Mouse (Mus musculus) limb, embryonic 10.5 days (tissue): ENCODE results near the gene Frmd5. TPM values are rescaled to one million over a fixed set of nuclear protein-coding genes. Genes with fewer than 3 reads are reported as not detected.

Experiments used
- DNase-seq: peaks from one replicate; pipeline ENCODE4 v3.0.0-alpha.2; 2017; ENCODE audit warnings: low spot score
- H3K27ac ChIP-seq: fragments of 300-500 bp; sonication (generic); 2 replicates; pipeline ENCODE4 v1.5.1; 2016; ENCODE audit warnings: mild to moderate bottlenecking
- H3K27me3 ChIP-seq: fragments of 300-500 bp; sonication (generic); 2 replicates; pipeline ENCODE4 v1.6.1; 2016; ENCODE audit warnings: low read depth, mild to moderate bottlenecking; ENCODE audit not compliant: poor library complexity, severe bottlenecking
- H3K36me3 ChIP-seq: fragments of 300-500 bp; sonication (generic); 2 replicates; pipeline ENCODE4 v1.6.1; 2016; ENCODE audit warnings: mild to moderate bottlenecking, moderate library complexity
- H3K4me1 ChIP-seq: fragments of 300-500 bp; sonication (generic); 2 replicates; pipeline ENCODE4 v1.6.1; 2016
- H3K4me3 ChIP-seq: fragments of 300-500 bp; sonication (generic); 2 replicates; pipeline ENCODE4 v1.5.1; 2016; ENCODE audit warnings: mild to moderate bottlenecking, moderate library complexity
- H3K9me3 ChIP-seq: fragments of 300-500 bp; sonication (generic); replicated peaks from 2 replicates; pipeline ENCODE4 v1.6.1; 2016; ENCODE audit warnings: mild to moderate bottlenecking
- WGBS: fragments of 180-500 bp; shearing (Covaris S2); methylation state at CpG from one replicate; pipeline ENCODE4 v1.1.7; 2016; 5-methylcytosine and 5-hydroxymethylcytosine counted together
- polyA plus RNA-seq: library from polyadenylated mRNA; unstranded; fragments of >200 nt; fragmentation: Nextera tagmentation; extraction: Ambion mirVana; gene quantifications from 2 replicates; pipeline ENCODE4 v1.2.1, GENCODE M21; 2016

Frmd5 gene
- polyA plus RNA-seq, 1 experiment from 2014 or later = 2.4 TPM

- Histone ChIP-seq H3K4me1 (peaks cover 10% of the 10 kb centered on the region), H3K27ac (no peak overlapping the region)
- 96% methylated on average over 3 of the region's 3 CpGs for WGBS
Observed at GRCm38 (mm10) chr2:121625901-121626300, 181.0 kb downstream of the Frmd5 start.

GRCm38 (mm10) chr2:121621262-121622163 lies 185.4 kb downstream of the Frmd5 start:
- WGBS = 69% methylated on average over 13 of the region's 13 CpGs
- no peaks in the 10 kb centered on the region for H3K36me3 ChIP-seq
- H3K27ac ChIP-seq = no peak overlapping the region
- H3K4me1 ChIP-seq = peaks cover 17% of the 10 kb centered on the region
- no peak for DNase-seq
- H3K9me3 ChIP-seq = no peaks in the 10 kb centered on the region
- no peak overlapping the region for H3K4me3 ChIP-seq
- no peaks in the 10 kb centered on the region for H3K27me3 ChIP-seq

More at GRCm38 (mm10) chr2:121625901-121626300, 181.0 kb downstream of the Frmd5 start:
- no peaks in the 10 kb centered on the region for H3K27me3 ChIP-seq
- DNase-seq = no peak
- H3K9me3 ChIP-seq = no peaks in the 10 kb centered on the region
- no peak overlapping the region for H3K4me3 ChIP-seq
- no peaks in the 10 kb centered on the region for H3K36me3 ChIP-seq

GRCm38 (mm10) chr2:121620582-121621261 lies 186.2 kb downstream of the Frmd5 start:
- no peak for DNase-seq
- H3K4me3 ChIP-seq = no peak overlapping the region
- 84% methylated on average over 7 of the region's 7 CpGs for WGBS
- H3K4me1 ChIP-seq = peaks cover 17% of the 10 kb centered on the region
- H3K27ac ChIP-seq = no peak overlapping the region
- H3K9me3 ChIP-seq = no peaks in the 10 kb centered on the region
- H3K36me3 ChIP-seq = no peaks in the 10 kb centered on the region
- no peaks in the 10 kb centered on the region for H3K27me3 ChIP-seq

- WGBS = 77% methylated on average over 7 of the region's 7 CpGs
- Histone ChIP-seq H3K27me3 (no peaks in the 10 kb centered on the region), H3K36me3 (no peaks in the 10 kb centered on the region), H3K4me1 (peaks cover 39% of the 10 kb centered on the region), H3K4me3 (no peak overlapping the region), H3K9me3 (no peaks in the 10 kb centered on the region), H3K27ac (no peak overlapping the region)
- DNase-seq = no peak
Observed at GRCm38 (mm10) chr2:121615199-121615559, 191.7 kb downstream of the Frmd5 start.

- WGBS = 82% methylated on average over 9 of the region's 9 CpGs
- H3K4me3 ChIP-seq = no peak overlapping the region
Observed at GRCm38 (mm10) chr2:121614483-121615198, 192.2 kb downstream of the Frmd5 start.

GRCm38 (mm10) chr2:121612112-121612511 lies 194.8 kb downstream of the Frmd5 start:
- H3K27ac ChIP-seq = peak overlapping the region; percentile 51
- H3K27me3 ChIP-seq = no peaks in the 10 kb centered on the region
- no peaks in the 10 kb centered on the region for H3K36me3 ChIP-seq
- WGBS = 56% methylated on average over 5 of the region's 5 CpGs
- peaks cover 39% of the 10 kb centered on the region for H3K4me1 ChIP-seq
- no peak for DNase-seq
- H3K4me3 ChIP-seq = no peak overlapping the region
- no peaks in the 10 kb centered on the region for H3K9me3 ChIP-seq

More at GRCm38 (mm10) chr2:121614483-121615198, 192.2 kb downstream of the Frmd5 start:
- H3K9me3 ChIP-seq = no peaks in the 10 kb centered on the region
- H3K36me3 ChIP-seq = no peaks in the 10 kb centered on the region
- H3K27me3 ChIP-seq = no peaks in the 10 kb centered on the region
- peaks cover 42% of the 10 kb centered on the region for H3K4me1 ChIP-seq
- H3K27ac ChIP-seq = no peak overlapping the region
- no peak for DNase-seq

GRCm38 (mm10) chr2:121610008-121610884 lies 196.6 kb downstream of the Frmd5 start:
- no peaks in the 10 kb centered on the region for H3K9me3 ChIP-seq
- peaks cover 39% of the 10 kb centered on the region for H3K4me1 ChIP-seq
- H3K4me3 ChIP-seq = no peak overlapping the region
- H3K36me3 ChIP-seq = no peaks in the 10 kb centered on the region
- H3K27ac ChIP-seq = no peak overlapping the region
- 62% methylated on average over 17 of the region's 17 CpGs for WGBS
- no peaks in the 10 kb centered on the region for H3K27me3 ChIP-seq
- DNase-seq = no peak

GRCm38 (mm10) chr2:121609141-121609724 lies 197.7 kb downstream of the Frmd5 start:
- no peak overlapping the region for H3K4me3 ChIP-seq
- no peaks in the 10 kb centered on the region for H3K36me3 ChIP-seq
- no peaks in the 10 kb centered on the region for H3K9me3 ChIP-seq
- DNase-seq = no peak
- WGBS = 73% methylated on average over 11 of the region's 11 CpGs
- peaks cover 34% of the 10 kb centered on the region for H3K4me1 ChIP-seq
- H3K27me3 ChIP-seq = no peaks in the 10 kb centered on the region
- H3K27ac ChIP-seq = no peak overlapping the region

GRCm38 (mm10) chr2:121602397-121602796 lies 204.5 kb downstream of the Frmd5 start:
- WGBS = 45% methylated on average over 4 of the region's 4 CpGs
- no peak for DNase-seq
- Histone ChIP-seq H3K27ac (no peak overlapping the region), H3K4me1 (peaks cover 35% of the 10 kb centered on the region), H3K4me3 (no peak overlapping the region), H3K9me3 (no peaks in the 10 kb centered on the region), H3K36me3 (no peaks in the 10 kb centered on the region), H3K27me3 (no peaks in the 10 kb centered on the region)

- no peak overlapping the region for H3K27ac ChIP-seq
- H3K27me3 ChIP-seq = no peaks in the 10 kb centered on the region
- H3K36me3 ChIP-seq = no peaks in the 10 kb centered on the region
- DNase-seq = no peak
- no peaks in the 10 kb centered on the region for H3K9me3 ChIP-seq
- H3K4me3 ChIP-seq = no peak overlapping the region
- peaks cover 35% of the 10 kb centered on the region for H3K4me1 ChIP-seq
- WGBS = 81% methylated on average over 7 of the region's 7 CpGs
Observed at GRCm38 (mm10) chr2:121601543-121601942, 205.3 kb downstream of the Frmd5 start.

- 90% methylated on average over 8 of the region's 8 CpGs for WGBS
- no peak for DNase-seq
- Histone ChIP-seq H3K27ac (no peak overlapping the region), H3K4me3 (no peak overlapping the region), H3K27me3 (no peaks in the 10 kb centered on the region), H3K36me3 (no peaks in the 10 kb centered on the region), H3K9me3 (no peaks in the 10 kb centered on the region), H3K4me1 (peaks cover 35% of the 10 kb centered on the region)
Observed at GRCm38 (mm10) chr2:121600736-121601135, 206.2 kb downstream of the Frmd5 start.

GRCm38 (mm10) chr2:121598249-121598648 lies 208.6 kb downstream of the Frmd5 start:
- Histone ChIP-seq H3K4me1 (peaks cover 52% of the 10 kb centered on the region), H3K36me3 (no peaks in the 10 kb centered on the region), H3K27me3 (no peaks in the 10 kb centered on the region), H3K9me3 (no peaks in the 10 kb centered on the region), H3K4me3 (no peak overlapping the region), H3K27ac (no peak overlapping the region; the same call in 1 of the 2 replicates)
- no peak for DNase-seq
- WGBS = 54% methylated on average over 7 of the region's 7 CpGs
